Mouse (Mus musculus) right cerebral cortex, postnatal 25 days (tissue): ENCODE measurements around the gene Esyt1.

Experiments
- DNase-seq: peaks from one replicate; pipeline ENCODE4 v3.0.0; 2022

Esyt1 gene

DNA sequence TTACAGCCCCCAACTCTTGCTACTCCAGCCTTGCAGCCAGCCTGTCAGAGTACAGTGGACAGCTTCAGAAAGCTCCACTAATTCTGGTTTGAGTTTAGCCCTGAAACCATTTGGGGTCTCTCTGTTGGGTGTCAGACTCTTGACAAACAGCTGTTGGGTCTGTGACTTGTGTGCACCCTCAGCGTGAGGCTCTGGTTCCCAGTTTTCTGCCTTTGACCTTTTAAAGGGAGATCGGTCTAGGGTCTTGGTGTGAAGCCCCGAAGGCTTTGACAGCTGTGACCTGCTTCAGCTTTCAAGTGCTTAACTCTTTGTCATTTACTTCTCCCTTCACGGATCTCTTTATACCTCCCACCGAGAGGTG lies 65.4 kb downstream of the Esyt1 start:
- no peak for DNase-seq
